Mouse (Mus musculus) embryonic facial prominence, embryonic 13.5 days (tissue): Measurements from ENCODE around the gene Gm867. TPM values are rescaled to one million over a fixed set of nuclear protein-coding genes. Genes with fewer than 3 reads are reported as not detected.

Experiments
- ATAC-seq: fragments of 200-750 bp; cut with Nextera tagmentation; 2 replicates; pipeline ENCODE4 v1.8.0; 2017; ENCODE audit warnings: low read depth; ENCODE audit not compliant: insufficient number of reproducible peaks, insufficient read depth, low FRiP score, low TSS enrichment
- H3K27ac ChIP-seq: fragments of 300-500 bp; sonication (generic); 2 replicates; pipeline ENCODE4 v1.5.1; 2015; ENCODE audit warnings: moderate library complexity, mild to moderate bottlenecking, inconsistent platforms
- H3K27me3 ChIP-seq: fragments of 300-500 bp; sonication (generic); 2 replicates; pipeline ENCODE4 v1.6.1; 2015; ENCODE audit warnings: mild to moderate bottlenecking, inconsistent platforms
- H3K36me3 ChIP-seq: fragments of 300-500 bp; sonication (generic); 2 replicates; pipeline ENCODE4 v1.6.1; 2015; ENCODE audit warnings: mild to moderate bottlenecking, inconsistent platforms
- H3K4me1 ChIP-seq: fragments of 300-500 bp; sonication (generic); 2 replicates; pipeline ENCODE4 v1.6.1; 2015; ENCODE audit warnings: inconsistent platforms
- H3K4me2 ChIP-seq: fragments of 300-500 bp; sonication (generic); 2 replicates; pipeline ENCODE4 v1.6.1; 2015; ENCODE audit warnings: moderate library complexity, mild to moderate bottlenecking, inconsistent platforms
- H3K4me3 ChIP-seq: fragments of 300-500 bp; sonication (generic); 2 replicates; pipeline ENCODE4 v1.5.1; 2015; ENCODE audit warnings: mild to moderate bottlenecking, inconsistent platforms
- H3K9ac ChIP-seq: fragments of 300-500 bp; sonication (generic); 2 replicates; pipeline ENCODE4 v1.6.1; 2015; ENCODE audit warnings: mild to moderate bottlenecking, inconsistent platforms
- H3K9me3 ChIP-seq: fragments of 300-500 bp; sonication (generic); 2 replicates; pipeline ENCODE4 v1.6.1; 2016; ENCODE audit warnings: inconsistent platforms
- WGBS: fragments of 180-500 bp; shearing (Covaris S2); methylation state at CpG from one replicate; pipeline ENCODE4 v1.1.7; 2015; ENCODE audit warnings: mixed read lengths; 5-methylcytosine and 5-hydroxymethylcytosine counted together
- polyA plus RNA-seq: library from polyadenylated mRNA; unstranded; fragments of >200 nt; fragmentation: Nextera tagmentation; extraction: Ambion mirVana; gene quantifications from 2 replicates; pipeline ENCODE4 v1.2.1, GENCODE M21; 2015

The Gm867 gene
- polyA plus RNA-seq, 1 experiment from 2014 or later = not detected

DNA sequence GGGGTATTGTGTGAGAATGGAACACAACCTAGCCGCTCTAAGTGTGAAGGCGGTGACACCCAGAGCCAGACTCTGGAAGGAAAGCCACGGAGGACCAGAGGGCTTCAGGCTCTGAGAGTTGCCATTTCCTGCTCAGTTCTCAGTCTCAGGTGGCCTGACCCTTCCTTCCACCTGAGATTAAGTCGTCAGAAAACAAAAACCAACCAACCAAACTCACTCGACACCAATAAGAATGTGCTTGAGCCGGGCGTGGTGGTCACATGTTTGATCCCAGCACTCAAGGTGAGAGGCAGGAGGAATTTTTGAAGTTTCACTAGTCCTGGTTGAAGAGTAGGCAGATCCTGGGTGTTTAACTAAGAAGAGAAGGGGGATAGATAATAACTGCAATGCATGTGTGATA is 5.4 kb upstream of the Gm867 start:
- Histone ChIP-seq H3K4me3 (no peak overlapping the region), H3K4me1 (peaks cover 7% of the 10 kb centered on the region), H3K4me2 (no peak overlapping the region), H3K27ac (no peak overlapping the region), H3K9me3 (no peaks in the 10 kb centered on the region), H3K27me3 (no peaks in the 10 kb centered on the region), H3K36me3 (no peaks in the 10 kb centered on the region), H3K9ac (no peak overlapping the region)
- WGBS = 80% methylated on average over 7 of the region's 7 CpGs
- ATAC-seq = no peak

DNA sequence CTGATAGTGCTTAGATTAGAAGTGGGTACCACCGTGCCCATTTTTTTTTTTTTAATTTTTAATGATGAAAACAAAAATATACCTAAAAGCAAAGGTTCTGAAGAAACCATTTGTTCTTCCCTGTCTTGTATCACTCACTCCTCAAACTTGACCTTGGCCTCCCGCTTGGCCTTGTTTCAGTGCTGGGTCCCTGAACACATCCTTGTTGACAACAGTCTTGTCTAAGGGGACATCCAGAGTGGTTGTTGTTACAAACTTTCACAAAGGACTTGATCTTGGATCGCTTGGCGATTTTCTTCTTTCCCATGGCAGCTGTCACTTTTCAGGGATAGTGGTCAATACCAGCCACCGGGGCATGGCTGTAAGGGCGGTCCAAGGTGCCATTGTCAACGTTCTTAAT is 4.7 kb upstream of the Gm867 start:
- Histone ChIP-seq H3K4me3 (no peak overlapping the region), H3K27me3 (no peaks in the 10 kb centered on the region), H3K9ac (no peak overlapping the region), H3K36me3 (no peaks in the 10 kb centered on the region), H3K9me3 (no peaks in the 10 kb centered on the region), H3K4me2 (no peak overlapping the region), H3K27ac (no peak overlapping the region), H3K4me1 (no peaks in the 10 kb centered on the region; the same call in 1 of the 2 replicates)
- 93% methylated on average over 7 of the region's 7 CpGs for WGBS
- no peak for ATAC-seq

DNA sequence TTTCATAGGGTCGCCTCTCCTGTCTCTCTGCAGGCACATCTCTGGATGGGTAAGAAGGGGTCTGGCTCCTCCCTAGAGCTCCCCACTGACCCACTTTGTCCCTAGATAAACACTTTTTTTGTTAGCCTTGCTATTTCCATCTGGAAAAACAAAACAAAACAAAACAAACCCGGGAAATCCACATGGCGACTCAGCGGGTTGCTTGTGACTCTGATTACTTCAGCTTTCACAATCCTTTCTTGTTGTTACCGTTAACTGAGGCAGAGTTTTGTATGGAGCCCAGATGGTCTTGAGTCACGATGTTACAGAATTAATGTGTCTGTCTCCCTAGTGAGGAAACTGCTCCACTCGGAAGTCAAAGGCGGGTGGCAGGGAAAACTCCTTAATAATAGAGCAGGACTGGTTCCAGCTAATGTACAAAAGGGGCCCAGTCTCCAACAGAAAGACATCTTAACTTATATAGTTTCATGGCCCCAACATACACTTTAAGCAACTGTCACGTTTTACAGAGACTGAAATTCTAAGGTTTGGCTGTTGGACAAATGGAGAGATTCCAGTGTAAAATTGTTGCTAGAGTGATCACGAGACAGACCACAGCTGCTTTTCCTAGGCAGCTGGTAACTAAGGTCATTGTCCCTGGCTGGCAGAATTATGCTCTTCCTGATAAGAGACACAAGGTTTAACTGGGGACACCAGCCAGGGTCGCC is 3.7 kb upstream of the Gm867 start:
- whole genome bisulfite sequencing = 26% methylated on average over 11 of the region's 11 CpGs
- Histone ChIP-seq H3K36me3 (no peaks in the 10 kb centered on the region), H3K9me3 (no peaks in the 10 kb centered on the region), H3K4me3 (no peak overlapping the region), H3K4me1 (no peaks in the 10 kb centered on the region), H3K27ac (no peak overlapping the region), H3K4me2 (no peak overlapping the region), H3K9ac (no peak overlapping the region), H3K27me3 (no peaks in the 10 kb centered on the region; the same call in 1 of the 2 replicates)
- ATAC-seq = no peak

- no peak for ATAC-seq
- H3K27me3 ChIP-seq = peaks cover 4% of the 10 kb centered on the region; the same call in 1 of the 2 replicates
- WGBS = 75% methylated on average over 15 of the region's 15 CpGs
These were observed 2.4 kb upstream of the Gm867 start, which contains the start of gene Vpreb3 for GRCm38 (mm10) chr10:75942736-75943477. Gene Vpreb3 (plus strand): TSS chr10:75943057.

GRCm38 (mm10) chr10:75941042-75941824 is 761 bp upstream of the Gm867 start:
- peaks cover 21% of the 10 kb centered on the region for H3K27me3 ChIP-seq
- WGBS = 66% methylated on average over 9 of the region's 9 CpGs
- no peak for ATAC-seq

More at GRCm38 (mm10) chr10:75942736-75943477, 2.4 kb upstream of the Gm867 start, which contains the start of gene Vpreb3:
- H3K9me3 ChIP-seq = no peaks in the 10 kb centered on the region
- H3K4me2 ChIP-seq = no peak within 1 kb of the TSS
- no peaks in the 10 kb centered on the region for H3K4me1 ChIP-seq
- H3K36me3 ChIP-seq = no peaks in the 10 kb centered on the region
- H3K9ac ChIP-seq = no peak within 1 kb of the TSS
- H3K27ac ChIP-seq = no peak within 1 kb of the TSS
- H3K4me3 ChIP-seq = no peak within 1 kb of the TSS

DNA sequence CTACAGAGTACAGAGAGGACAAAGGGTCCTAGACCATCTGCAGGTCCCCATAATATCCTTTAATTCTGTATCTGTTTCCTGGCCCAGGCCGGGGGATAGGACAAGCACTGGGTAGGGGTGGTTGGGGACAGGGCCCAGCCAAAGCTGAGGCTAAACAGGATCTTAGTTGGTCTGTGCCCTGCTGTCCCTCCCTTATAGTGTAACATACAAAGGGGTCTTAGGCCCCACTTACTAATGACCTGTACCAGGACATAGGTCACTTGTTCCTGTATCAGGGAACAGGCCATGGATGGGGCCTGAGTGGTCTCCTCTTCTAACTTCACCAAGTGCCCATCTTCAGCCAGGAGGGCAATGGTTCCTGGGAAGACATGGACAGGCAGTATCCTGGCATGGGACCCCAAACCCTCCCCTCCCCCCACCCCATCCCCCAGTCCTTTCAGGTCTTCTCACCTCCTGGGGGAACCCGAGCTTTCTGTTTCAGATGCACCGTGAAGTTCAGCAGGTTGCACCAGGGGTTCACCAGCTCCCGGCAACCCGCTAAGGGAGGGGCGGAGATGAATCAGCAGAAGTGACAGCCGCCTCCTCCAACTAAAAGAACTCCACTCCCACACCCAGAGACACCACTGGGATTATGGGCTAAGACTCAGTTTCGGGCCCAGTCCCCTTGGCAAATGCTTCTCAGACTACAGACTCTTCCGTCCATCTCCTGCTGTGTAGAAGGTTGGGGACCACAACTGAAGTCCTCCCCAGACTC is 814 bp downstream of the Gm867 start:
- Histone ChIP-seq H3K27me3 (peaks cover 37% of the 10 kb centered on the region), H3K9me3 (no peaks in the 10 kb centered on the region), H3K4me3 (no peak overlapping the region), H3K4me2 (no peak overlapping the region), H3K27ac (no peak overlapping the region), H3K4me1 (peaks cover 13% of the 10 kb centered on the region), H3K9ac (no peak overlapping the region), H3K36me3 (no peaks in the 10 kb centered on the region)
- no peak for ATAC-seq
- WGBS = 48% methylated on average over 9 of the region's 9 CpGs

More at GRCm38 (mm10) chr10:75941042-75941824, 761 bp upstream of the Gm867 start:
- Histone ChIP-seq H3K4me3 (no peak overlapping the region), H3K9ac (no peak overlapping the region), H3K36me3 (no peaks in the 10 kb centered on the region), H3K9me3 (no peaks in the 10 kb centered on the region), H3K4me1 (peaks cover under 1% of the 10 kb centered on the region), H3K27ac (no peak overlapping the region), H3K4me2 (no peak overlapping the region)

GRCm38 (mm10) chr10:75937851-75938643 is 2.4 kb downstream of the Gm867 start:
- peaks cover 38% of the 10 kb centered on the region for H3K27me3 ChIP-seq
- no peak overlapping the region for H3K4me2 ChIP-seq
- no peak for ATAC-seq

GRCm38 (mm10) chr10:75936909-75937667 is 3.4 kb downstream of the Gm867 start:
- H3K27me3 ChIP-seq = peaks cover 38% of the 10 kb centered on the region
- peaks cover 23% of the 10 kb centered on the region for H3K4me1 ChIP-seq
- no peaks in the 10 kb centered on the region for H3K36me3 ChIP-seq
- H3K4me2 ChIP-seq = no peak overlapping the region
- ATAC-seq = no peak
- no peak overlapping the region for H3K27ac ChIP-seq
- no peak overlapping the region for H3K4me3 ChIP-seq
- H3K9ac ChIP-seq = no peak overlapping the region
- WGBS = 37% methylated on average over 18 of the region's 18 CpGs
- no peaks in the 10 kb centered on the region for H3K9me3 ChIP-seq

More at GRCm38 (mm10) chr10:75937851-75938643, 2.4 kb downstream of the Gm867 start:
- Histone ChIP-seq H3K9me3 (no peaks in the 10 kb centered on the region), H3K36me3 (no peaks in the 10 kb centered on the region), H3K4me3 (no peak overlapping the region), H3K27ac (no peak overlapping the region), H3K9ac (no peak overlapping the region), H3K4me1 (peaks cover 15% of the 10 kb centered on the region)
- 56% methylated on average over 10 of the region's 10 CpGs for WGBS

GRCm38 (mm10) chr10:75935680-75936541 is 4.6 kb downstream of the Gm867 start, which contains the start of gene Mmp11:
Gene Mmp11 (minus strand): TSS chr10:75936496.
- Histone ChIP-seq H3K36me3 (no peaks in the 10 kb centered on the region), H3K4me1 (peaks cover 34% of the 10 kb centered on the region), H3K9me3 (no peaks in the 10 kb centered on the region), H3K4me3 (peak within 1 kb of the TSS; percentile 50), H3K9ac (peak within 1 kb of the TSS; percentile 60), H3K4me2 (peak within 1 kb of the TSS; percentile 89), H3K27ac (no peak within 1 kb of the TSS), H3K27me3 (peaks cover 44% of the 10 kb centered on the region)
- WGBS = 1% methylated on average over 49 of the region's 51 CpGs
- peak; percentile 27; the same call in 1 of the 2 replicates for ATAC-seq
